Mouse (Mus musculus): ENCODE data around the gene Prss12. TPM values are rescaled to one million over a fixed set of nuclear protein-coding genes. Genes with fewer than 3 reads are reported as not detected.

Prss12 gene
- total RNA-seq, 2 experiments from 2014 or later: 7.6 to 9.6 TPM

GRCm38 (mm10) chr3:123526313-123527067 lies 79.8 kb downstream of the Prss12 start:
- DNase-seq (ENCODE audit: low spot score in 2 of 2): no peak

GRCm38 (mm10) chr3:123527806-123528507 lies 81.2 kb downstream of the Prss12 start:
- no peak for DNase-seq (ENCODE audit: low spot score in 2 of 2)

DNA sequence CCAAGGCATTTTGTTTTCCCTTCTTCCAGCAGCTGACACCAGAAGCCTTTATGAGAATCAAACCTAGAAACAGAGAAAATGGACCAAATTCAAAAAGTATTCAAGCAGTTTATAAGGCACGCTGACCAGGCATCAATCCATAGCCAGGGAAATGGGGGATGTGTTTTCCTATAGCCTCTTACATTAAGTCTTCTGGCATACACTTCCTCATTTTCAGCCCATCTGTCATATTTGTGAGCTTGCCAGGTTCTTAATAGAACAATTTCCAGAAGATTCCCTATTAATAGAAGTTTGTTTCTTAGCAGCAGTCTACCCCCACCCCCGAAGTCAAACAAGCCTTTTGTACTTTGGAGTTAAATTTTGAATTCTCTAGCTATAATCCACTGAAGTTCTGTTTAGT lies 84.4 kb downstream of the Prss12 start:
- DNase-seq (ENCODE audit: low spot score in 2 of 2): no peak

- DNase-seq (ENCODE audit: low spot score in 2 of 2): no peak
These were observed 90.6 kb downstream of the Prss12 start for GRCm38 (mm10) chr3:123537279-123537678.

DNA sequence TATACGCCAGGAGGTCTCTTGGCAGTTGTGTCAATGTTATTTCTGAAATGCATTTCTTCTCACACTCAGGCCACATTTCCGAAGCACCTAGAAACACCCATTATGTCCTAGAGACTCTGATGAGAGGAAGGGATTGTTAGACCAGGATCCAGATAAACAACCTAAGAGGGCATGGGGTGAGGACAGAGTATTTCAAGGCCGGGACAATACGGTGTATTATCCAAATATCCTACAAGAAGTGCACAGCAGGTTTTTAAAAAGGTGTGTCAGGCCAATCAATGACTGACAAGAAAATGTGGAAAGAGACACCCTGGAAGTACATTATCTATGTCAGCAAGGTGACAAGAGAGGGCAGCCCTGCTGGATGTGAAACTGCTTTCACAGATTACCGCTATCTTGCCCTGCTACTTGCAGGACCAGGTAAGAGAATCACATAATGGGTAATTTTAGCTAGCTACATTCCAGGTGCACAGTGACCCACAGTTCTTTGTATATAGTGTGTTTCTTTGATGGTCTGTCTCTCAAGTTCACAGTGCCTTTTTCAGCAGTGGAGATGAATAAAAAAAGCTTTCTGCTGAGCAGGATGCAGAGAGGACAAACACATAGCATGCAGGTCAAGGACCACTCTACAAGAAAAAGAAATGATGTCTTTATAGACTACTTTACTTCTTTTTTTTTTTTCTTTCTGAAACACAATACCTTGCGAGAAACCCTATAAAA lies 97.0 kb downstream of the Prss12 start:
- DNase-seq (ENCODE audit: low spot score in 2 of 2): no peak

GRCm38 (mm10) chr3:123550487-123550886 lies 103.8 kb downstream of the Prss12 start:
- no peak for DNase-seq (ENCODE audit: low spot score in 2 of 2)

GRCm38 (mm10) chr3:123553872-123554271 lies 107.2 kb downstream of the Prss12 start:
- no peak for DNase-seq (ENCODE audit: low spot score in 2 of 2)

DNA sequence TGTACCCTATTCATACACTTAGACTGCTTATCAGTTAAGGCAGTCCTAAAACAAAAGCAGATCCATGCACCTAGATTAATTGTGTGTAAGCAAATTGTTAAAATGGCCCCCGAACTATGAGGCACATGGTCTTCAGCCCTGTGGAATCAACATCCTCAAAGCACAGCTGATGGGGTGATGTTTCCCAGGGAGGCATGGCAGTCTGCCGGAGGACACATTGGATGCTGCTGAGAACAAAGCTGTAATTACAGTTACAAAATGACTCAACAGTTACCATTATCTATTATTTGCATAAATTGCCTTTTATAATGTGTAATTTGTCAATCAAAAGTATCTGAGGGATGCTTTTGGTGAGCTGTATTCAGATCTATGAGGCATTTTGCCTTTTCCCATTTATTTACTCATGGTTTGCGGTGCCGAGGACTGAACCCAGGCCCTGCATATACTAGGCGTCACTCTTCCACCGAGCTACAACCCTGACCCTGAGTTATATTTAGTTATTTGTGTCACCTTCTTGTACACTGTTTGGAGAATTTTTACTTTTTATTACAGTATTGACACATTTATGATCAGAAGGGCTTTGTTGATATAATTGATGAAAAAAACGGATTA lies 108.6 kb downstream of the Prss12 start:
- peak in 1 of 2 experiments; percentile 20 for DNase-seq (ENCODE audit: low spot score in 2 of 2)

Other genes with a start within 250 kb of the Prss12 start
- 10 to 100 TPM in 1 of 2 experiments, 1 to 10 TPM in 1; 2.3 to 10.3 TPM for gene Synpo2, start 210.8 kb upstream of the Prss12 start, total RNA-seq (2021)
- gene Sec24d, start 179.5 kb upstream of the Prss12 start, total RNA-seq (2021): 10 to 100 TPM; 20.1 to 23.0 TPM
- 10 to 100 TPM; 14.0 to 15.8 TPM for gene Mettl14, start 60.8 kb upstream of the Prss12 start, total RNA-seq (2021)
- 10 to 100 TPM; 14.1 to 20.0 TPM for gene Ndst3, start 243.9 kb downstream of the Prss12 start, total RNA-seq (2021)

Measured in layer of hippocampus, postnatal 14 days (tissue).